ENCODE assay signal across 8 mouse cellular contexts in the genomic region with DNA sequence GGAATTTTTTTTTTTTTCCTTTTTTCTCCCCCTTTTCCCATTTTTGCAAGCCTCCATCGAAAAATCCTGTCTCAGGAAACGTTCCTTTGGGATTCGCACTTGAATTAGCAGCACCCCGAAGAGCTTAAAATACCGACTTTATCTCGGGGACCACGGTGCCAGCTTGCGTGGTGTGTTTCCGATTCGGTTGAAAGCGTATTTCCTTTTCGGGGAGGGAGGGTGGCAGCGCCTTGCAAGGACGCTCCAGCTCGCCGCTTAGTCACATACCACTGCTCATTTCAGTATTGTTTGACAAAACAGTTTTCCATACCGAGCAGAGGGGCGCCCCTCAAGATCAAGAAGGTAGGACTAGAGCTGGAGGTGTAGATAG. TPM values are rescaled to one million over a fixed set of nuclear protein-coding genes. Genes with fewer than 3 reads are reported as not detected.
DNase-seq lines count a peak whose midpoint lies in the region; ATAC-seq lines count a peak whose summit lies in the region.

No protein-coding gene starts in this region.

- H3K27me3 ChIP-seq in embryonic facial prominence, embryonic 12.5 days, result peaks cover 13% of the 10 kb centered on the region; the same call in 1 of the 2 replicates
- H3K27me3 ChIP-seq in lung, embryonic 16.5 days (ENCODE audit: control insufficient read depth, insufficient read depth, low read depth, low read length), result peaks cover 4% of the 10 kb centered on the region

- ATAC-seq in embryonic facial prominence, embryonic 12.5 days (ENCODE audit: insufficient number of reproducible peaks, insufficient read depth, low FRiP score, low TSS enrichment), result no peak
- ATAC-seq in lung, embryonic 16.5 days (ENCODE audit: low read depth), result no peak

- peaks cover 42% of the 10 kb centered on the region for H3K4me1 ChIP-seq in embryonic facial prominence, embryonic 12.5 days
- H3K4me1 ChIP-seq in lung, embryonic 16.5 days (replicated peaks; ENCODE audit: control insufficient read depth, insufficient read depth, low read length), result peaks cover 46% of the 10 kb centered on the region

- no peaks in the 10 kb centered on the region for H3K9me3 ChIP-seq in embryonic facial prominence, embryonic 12.5 days
- no peaks in the 10 kb centered on the region for H3K9me3 ChIP-seq in lung, embryonic 16.5 days (ENCODE audit: control insufficient read depth, low read length)

- intact Hi-C loops in heart, postnatal 10 days (cut with DNase I), result loop anchor here (2.0 to 5.0 kb wide), 3 partner anchors 50 to 185 kb away; a partner anchor contains a TSS

- peak overlapping the region; percentile 86 for H3K4me3 ChIP-seq in embryonic facial prominence, embryonic 12.5 days
- peak overlapping the region; percentile 99 for H3K4me3 ChIP-seq in lung, embryonic 16.5 days (ENCODE audit: low read length)

- under 1% methylated on average over 18 of the region's 18 CpGs for WGBS in embryonic facial prominence, embryonic 12.5 days
- under 1% methylated on average over 18 of the region's 18 CpGs for WGBS in lung, embryonic 16.5 days

- peak overlapping the region; percentile 97; the same call in 1 of the 2 replicates for H3K27ac ChIP-seq in embryonic facial prominence, embryonic 12.5 days
- peak overlapping the region; percentile 98 for H3K27ac ChIP-seq in lung, embryonic 16.5 days (ENCODE audit: low read length)

- no peaks in the 10 kb centered on the region for H3K36me3 ChIP-seq in embryonic facial prominence, embryonic 12.5 days
- no peaks in the 10 kb centered on the region for H3K36me3 ChIP-seq in lung, embryonic 16.5 days (ENCODE audit: control insufficient read depth, insufficient read depth, low read length)

- H3K4me2 ChIP-seq in embryonic facial prominence, embryonic 12.5 days (replicated peaks), result peak overlapping the region; percentile 68
- peak overlapping the region; percentile 62 for H3K4me2 ChIP-seq in lung, embryonic 16.5 days (ENCODE audit: low read depth, low read length)

- H3K9ac ChIP-seq in embryonic facial prominence, embryonic 12.5 days, result peak overlapping the region; percentile 97
- peak overlapping the region; percentile 98 for H3K9ac ChIP-seq in lung, embryonic 16.5 days (ENCODE audit: low read length)

- DNase-seq in CD8-positive naive resting alpha-beta T cell, adult 2 months (ENCODE audit: low read depth in 2 of 2, low spot score in 2 of 2), result peak; percentile 47 to 52
- DNase-seq in adrenal gland, adult 18-20 months (ENCODE audit: low spot score in 2 of 2), result peak; percentile 44 to 53
- DNase-seq in heart, postnatal 10 days, result peak; percentile 57 to 61
- peak; percentile 42 to 70 for DNase-seq in kidney, postnatal 4 days
- peak; percentile 36 to 47 for DNase-seq in right cerebral cortex, postnatal 36 days (ENCODE audit: low spot score in 2 of 2)
- DNase-seq in MN1 (ENCODE audit: low spot score), result no peak

RNA-seq across cellular contexts. Expression of a gene that starts 1.2 kb away (rescaled TPM):
- 10 to 100 TPM; 62.4 to 89.6 TPM for total RNA-seq in adrenal gland, adult 18-20 months (2021)
- 48.8 and 52.4 TPM in 2 replicates for polyA plus RNA-seq in embryonic facial prominence, embryonic 12.5 days (2016; fragmentation: Nextera tagmentation; extraction: Ambion mirVana)
- total RNA-seq in heart, postnatal 10 days (2021), result 10 to 100 TPM; 47.3 to 51.1 TPM
- polyA plus RNA-seq in lung, embryonic 16.5 days (2015; fragmentation: Nextera tagmentation; extraction: Ambion mirVana), result 46.1 and 49.8 TPM in 2 replicates

RNA-seq across cellular contexts. Expression of a gene that starts 2.3 kb away (rescaled TPM):
- total RNA-seq in adrenal gland, adult 18-20 months (2021), result 1 to 10 TPM; 1.3 to 1.5 TPM
- 0.17 and 0.73 TPM in 2 replicates for polyA plus RNA-seq in embryonic facial prominence, embryonic 12.5 days (2016; fragmentation: Nextera tagmentation; extraction: Ambion mirVana)
- 1 to 10 TPM in 1 of 2 experiments, under 1 TPM in 1; 0.65 to 1.2 TPM for total RNA-seq in heart, postnatal 10 days (2021)
- polyA plus RNA-seq in lung, embryonic 16.5 days (2015; fragmentation: Nextera tagmentation; extraction: Ambion mirVana), result 0.43 and 0.74 TPM in 2 replicates

RNA-seq across cellular contexts. Expression of a gene that starts 33.6 kb away (rescaled TPM):
- total RNA-seq in adrenal gland, adult 18-20 months (2021), result 1 to 10 TPM in 1 of 2 experiments, not detected in 1; 1.6 TPM
- polyA plus RNA-seq in embryonic facial prominence, embryonic 12.5 days (2016; fragmentation: Nextera tagmentation; extraction: Ambion mirVana), result 3.5 and 5.3 TPM in 2 replicates
- total RNA-seq in heart, postnatal 10 days (2021), result under 1 TPM; 0.45 to 0.77 TPM
- polyA plus RNA-seq in lung, embryonic 16.5 days (2015; fragmentation: Nextera tagmentation; extraction: Ambion mirVana), result 2.7 and 3.2 TPM in 2 replicates
